Mouse (Mus musculus) cerebellum, postnatal 14 days (tissue): ENCODE measurements around the gene Ptprd.
A peak's percentile ranks its signal among the peaks of the same experiment; 100 is the strongest.
"Not testable (repeated sequence)": the region's sequence is repeated elsewhere in the genome, so short reads cannot be mapped to it uniquely, and the experiment has no call there.

ENCODE experiments used
- DNase-seq, 2 experiments: peaks; one replicate each; pipeline ENCODE4 v3.0.0; 2021; ENCODE audit warnings: mixed read lengths in 2 of 2

Gene Ptprd

GRCm38 (mm10) chr4:76144925-76145324 is 2066.8 kb downstream of the Ptprd start:
- DNase-seq = no peak

- DNase-seq = no peak
Measured at GRCm38 (mm10) chr4:76144333-76144732, 2067.4 kb downstream of the Ptprd start.

- peak; percentile 39 to 44 for DNase-seq
Measured at GRCm38 (mm10) chr4:76137901-76138300, 2073.9 kb downstream of the Ptprd start.

- DNase-seq = peak; percentile 35 to 39
Measured at GRCm38 (mm10) chr4:76136625-76137024, 2075.1 kb downstream of the Ptprd start.

- DNase-seq = no peak
Measured at GRCm38 (mm10) chr4:76091845-76092244, 2119.9 kb downstream of the Ptprd start.

GRCm38 (mm10) chr4:76089866-76090265 is 2121.9 kb downstream of the Ptprd start:
- peak in 1 of 2 experiments; percentile 25 for DNase-seq

GRCm38 (mm10) chr4:76076051-76076450 is 2135.7 kb downstream of the Ptprd start:
- DNase-seq = no peak

GRCm38 (mm10) chr4:76073286-76073685 is 2138.5 kb downstream of the Ptprd start:
- no peak for DNase-seq

GRCm38 (mm10) chr4:76071720-76072119 is 2140.0 kb downstream of the Ptprd start:
- DNase-seq = no peak

GRCm38 (mm10) chr4:76056836-76057235 is 2154.9 kb downstream of the Ptprd start:
- DNase-seq = no peak

- no peak for DNase-seq
Measured at GRCm38 (mm10) chr4:76045650-76046049, 2166.1 kb downstream of the Ptprd start.

- no peak for DNase-seq
Measured at GRCm38 (mm10) chr4:76044802-76045201, 2167.0 kb downstream of the Ptprd start.

- DNase-seq = not testable (repeated sequence)
Measured at GRCm38 (mm10) chr4:76037178-76037577, 2174.6 kb downstream of the Ptprd start.

GRCm38 (mm10) chr4:76025571-76026325 is 2186.0 kb downstream of the Ptprd start:
- no peak for DNase-seq

- no peak for DNase-seq
Measured at GRCm38 (mm10) chr4:76024502-76024821, 2187.3 kb downstream of the Ptprd start.

- no peak for DNase-seq
Measured at GRCm38 (mm10) chr4:76023756-76024501, 2187.8 kb downstream of the Ptprd start.

- DNase-seq = no peak
Measured at GRCm38 (mm10) chr4:76021670-76022069, 2190.1 kb downstream of the Ptprd start.

GRCm38 (mm10) chr4:76015026-76015425 is 2196.7 kb downstream of the Ptprd start:
- no peak for DNase-seq

- no peak for DNase-seq
Measured at GRCm38 (mm10) chr4:76014151-76014840, 2197.5 kb downstream of the Ptprd start.

- DNase-seq = no peak
Measured at GRCm38 (mm10) chr4:76008580-76008979, 2203.2 kb downstream of the Ptprd start.

- DNase-seq = no peak
Measured at GRCm38 (mm10) chr4:76007219-76007618, 2204.5 kb downstream of the Ptprd start.

- peak in 1 of 2 experiments; percentile 16 for DNase-seq
Measured at GRCm38 (mm10) chr4:76006717-76007116, 2205.0 kb downstream of the Ptprd start.

GRCm38 (mm10) chr4:76004161-76004560 is 2207.6 kb downstream of the Ptprd start:
- no peak for DNase-seq

GRCm38 (mm10) chr4:76000258-76000657 is 2211.5 kb downstream of the Ptprd start:
- no peak for DNase-seq
